Mouse (Mus musculus) adipocyte (in vitro differentiated cells): Measurements from ENCODE around the gene Galnt2.

Experiments used
- DNase-seq: peaks from one replicate; pipeline ENCODE4 v3.0.0-alpha.2; 2016; ENCODE audit warnings: low spot score

Galnt2 gene

GRCm38 (mm10) chr8:124373753-124374152 lies 142.6 kb downstream of the Galnt2 start:
- DNase-seq, result no peak

GRCm38 (mm10) chr8:124375168-124375567 lies 144.0 kb downstream of the Galnt2 start:
- no peak for DNase-seq

DNA sequence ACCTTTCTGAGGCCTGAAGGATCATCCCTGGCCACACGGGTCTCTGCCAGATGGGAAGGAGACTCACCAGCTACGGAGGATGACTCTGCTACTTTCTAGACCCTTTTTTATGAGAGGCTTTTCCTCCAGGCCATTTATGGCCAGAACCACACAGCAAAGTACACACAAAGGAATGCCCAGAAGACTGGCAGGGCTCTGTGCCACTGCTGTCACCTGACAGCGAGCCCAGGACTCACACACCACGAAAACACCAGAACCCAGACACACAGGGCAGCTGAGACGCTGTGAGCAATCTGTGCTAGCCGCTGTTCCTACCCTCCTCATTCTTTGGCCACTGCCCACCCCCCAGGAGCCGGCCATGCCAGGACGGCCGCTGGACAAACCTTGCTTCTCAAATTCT lies 144.5 kb downstream of the Galnt2 start:
- no peak for DNase-seq

- DNase-seq, result no peak
Measured at GRCm38 (mm10) chr8:124376406-124376805, 145.2 kb downstream of the Galnt2 start.

DNA sequence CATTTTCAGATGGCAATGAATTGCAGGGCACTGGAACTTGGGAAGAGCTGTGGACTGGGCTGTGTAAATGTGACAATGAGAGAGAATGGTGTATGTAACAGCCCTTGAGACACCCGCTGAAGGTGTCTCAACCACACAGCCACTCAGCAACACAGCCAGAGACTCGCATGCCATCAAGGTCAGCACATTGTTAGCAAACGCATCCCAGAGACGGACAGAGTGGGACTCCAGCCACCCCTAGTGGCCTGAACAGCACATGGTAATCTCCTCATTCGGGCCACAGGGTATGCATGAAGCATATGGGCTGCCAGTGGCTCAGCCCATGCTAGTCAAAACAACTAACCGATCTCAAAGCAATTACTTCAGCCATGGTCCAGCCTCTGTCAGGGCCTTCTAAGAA lies 148.1 kb downstream of the Galnt2 start:
- no peak for DNase-seq

DNA sequence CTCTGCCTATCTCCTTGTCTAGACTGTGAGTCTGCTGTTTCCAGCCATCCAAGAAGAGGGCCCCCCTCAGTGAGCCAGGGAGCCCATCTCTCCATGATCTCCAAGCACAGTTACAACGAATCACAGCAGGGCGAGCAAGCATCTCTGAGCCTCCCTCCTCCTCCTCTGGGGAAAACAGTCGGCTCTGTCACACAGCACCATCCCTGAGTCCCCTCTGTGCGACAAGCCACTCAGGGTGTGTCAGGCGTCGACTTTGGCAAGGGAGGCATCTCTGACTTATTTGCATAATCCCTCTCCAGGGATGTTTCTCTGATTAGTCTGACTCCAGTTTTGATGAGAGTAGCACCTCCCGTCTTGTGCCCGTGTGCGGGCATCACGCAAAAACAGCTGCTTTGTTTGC lies 151.0 kb downstream of the Galnt2 start:
- DNase-seq, result no peak

DNA sequence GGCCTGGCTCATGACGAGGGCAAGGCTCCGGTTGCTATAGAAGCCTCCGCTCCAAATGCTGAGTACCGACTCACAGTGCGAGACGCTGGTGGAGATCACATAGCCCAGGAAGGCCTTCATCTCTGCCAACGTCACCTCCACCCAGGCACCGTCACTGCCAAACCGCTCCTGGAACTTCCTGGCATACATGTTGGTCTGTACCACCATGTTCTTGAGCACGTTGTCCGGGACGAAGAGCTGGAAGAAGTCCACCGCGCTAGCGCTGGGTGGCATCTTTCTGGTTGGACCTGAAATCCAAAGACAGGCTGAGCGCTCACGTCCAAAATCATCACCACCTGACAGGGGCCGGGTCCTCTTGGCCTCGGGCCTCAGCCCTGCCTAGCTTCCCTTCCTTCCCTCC lies 153.1 kb downstream of the Galnt2 start:
- no peak for DNase-seq

DNA sequence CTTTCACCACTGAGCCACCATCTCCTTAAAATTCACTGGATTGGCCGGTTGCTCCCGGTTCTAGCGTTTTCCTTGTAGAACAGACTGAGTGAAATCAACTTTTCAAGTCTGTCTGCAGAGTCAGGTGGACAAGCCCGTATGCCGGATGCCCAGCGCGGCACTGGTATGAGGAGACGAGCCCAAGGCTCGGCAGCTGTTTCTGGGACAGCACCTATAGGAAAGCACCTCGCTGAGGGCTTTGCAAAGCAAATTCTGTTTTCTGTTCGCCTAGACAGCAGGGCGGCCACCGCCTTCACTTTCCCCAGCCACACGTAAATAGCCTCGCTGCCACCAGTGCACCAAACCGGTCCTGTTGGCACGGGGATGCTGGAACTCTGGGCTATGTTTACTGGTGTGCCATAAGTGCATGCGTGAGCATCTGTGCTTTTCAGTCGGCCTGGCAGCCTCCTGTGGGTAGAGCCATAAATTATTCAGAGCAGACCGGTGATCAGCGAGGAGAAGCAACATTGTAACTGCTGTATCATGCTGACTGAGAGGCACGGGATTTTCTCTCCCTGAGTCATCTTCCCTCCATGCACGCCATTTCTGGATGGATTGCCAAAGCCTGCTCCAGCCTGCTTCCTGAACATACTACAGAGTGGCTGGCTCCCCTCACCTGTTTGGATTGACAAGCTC lies 155.2 kb downstream of the Galnt2 start:
- no peak for DNase-seq

GRCm38 (mm10) chr8:124389495-124389894 lies 158.3 kb downstream of the Galnt2 start:
- DNase-seq, result no peak

GRCm38 (mm10) chr8:124391191-124391590 lies 160.0 kb downstream of the Galnt2 start:
- no peak for DNase-seq

DNA sequence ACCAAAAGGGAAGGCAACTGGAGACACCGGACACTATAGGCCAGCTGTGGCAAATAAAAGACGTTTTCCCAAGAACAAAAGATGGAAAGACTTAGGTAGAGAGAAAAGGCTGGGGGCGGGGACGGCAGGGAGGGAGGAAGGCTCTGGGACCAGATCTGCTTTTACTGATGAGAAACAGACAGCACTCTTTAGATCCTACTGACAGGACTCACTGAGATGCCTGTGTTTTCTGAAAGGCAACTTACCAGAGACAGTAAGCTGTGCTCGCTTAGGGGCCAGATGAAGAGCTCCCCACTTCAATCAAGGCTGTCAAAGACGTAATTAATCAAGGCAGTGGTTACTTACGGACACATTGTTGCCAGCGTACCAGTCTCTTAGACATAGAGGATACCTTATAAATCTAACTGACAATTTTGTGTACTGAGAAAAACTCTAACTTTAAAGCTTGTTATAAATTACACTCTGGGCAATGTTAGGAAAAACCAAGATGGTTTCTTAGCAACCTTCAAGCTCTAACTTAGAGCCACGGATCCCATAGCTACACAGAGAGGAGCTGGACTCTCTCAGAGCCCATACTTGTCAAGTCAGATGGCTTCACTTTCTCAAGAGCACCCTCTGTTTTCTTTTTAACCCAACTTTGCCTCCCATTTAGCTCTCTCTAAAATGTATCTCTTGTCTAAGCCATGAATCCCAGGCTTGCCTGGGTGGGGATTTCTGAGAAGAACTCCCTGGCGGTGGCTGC lies 161.3 kb downstream of the Galnt2 start:
- no peak for DNase-seq

GRCm38 (mm10) chr8:124393013-124393412 lies 161.8 kb downstream of the Galnt2 start:
- no peak for DNase-seq

DNA sequence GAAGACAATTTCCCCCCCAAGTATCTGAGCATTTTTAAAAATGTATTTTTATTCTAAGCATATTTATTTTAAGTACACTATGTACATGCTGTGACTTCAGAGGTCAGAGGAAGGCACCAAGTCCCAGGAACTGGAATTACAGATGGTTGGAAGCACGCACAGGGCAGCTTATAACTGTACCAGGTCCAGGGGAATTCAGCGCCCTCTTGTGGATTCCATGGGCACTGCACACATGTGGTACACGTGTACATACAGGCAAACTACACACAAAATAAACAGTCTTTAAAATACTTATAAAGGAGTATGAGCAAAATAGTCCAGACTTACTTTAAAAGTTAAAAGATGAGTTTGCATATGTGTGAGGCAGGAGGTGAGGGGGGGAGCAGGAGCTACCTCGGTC lies 162.7 kb downstream of the Galnt2 start:
- DNase-seq, result no peak

GRCm38 (mm10) chr8:124394951-124395350 lies 163.8 kb downstream of the Galnt2 start:
- no peak for DNase-seq
